Mouse (Mus musculus): ENCODE measurements around the gene Parvg. TPM values are rescaled to one million over a fixed set of nuclear protein-coding genes. Genes with fewer than 3 reads are reported as not detected.
A peak's percentile ranks its signal among the peaks of the same experiment; 100 is the strongest.

Gene Parvg
- polyA plus RNA-seq, 1 experiment from 2014 or later = 0.92 TPM

GRCm38 (mm10) chr15:84311295-84312085 lies 12.3 kb upstream of the Parvg start:
- WGBS = 79% methylated on average over 9 of the region's 9 CpGs
- Histone ChIP-seq H3K4me3 (no peak overlapping the region), H3K9ac (no peak overlapping the region), H3K4me2 (no peak overlapping the region), H3K36me3 (no peaks in the 10 kb centered on the region), H3K9me3 (no peaks in the 10 kb centered on the region), H3K4me1 (replicated peaks) (peaks cover 45% of the 10 kb centered on the region), H3K27ac (no peak overlapping the region), H3K27me3 (peaks cover 4% of the 10 kb centered on the region)
- no peak for ATAC-seq (ENCODE audit: low FRiP score)

- Histone ChIP-seq H3K4me2 (no peak overlapping the region), H3K27ac (peak overlapping the region; percentile 50; the same call in 1 of the 2 replicates), H3K9ac (no peak overlapping the region), H3K9me3 (peaks cover 3% of the 10 kb centered on the region; the same call in 1 of the 2 replicates), H3K4me1 (replicated peaks) (peaks cover 45% of the 10 kb centered on the region), H3K4me3 (no peak overlapping the region), H3K27me3 (peaks cover 4% of the 10 kb centered on the region), H3K36me3 (no peaks in the 10 kb centered on the region)
- ATAC-seq (ENCODE audit: low FRiP score) = no peak
- 58% methylated on average over 9 of the region's 10 CpGs for WGBS
Observed at GRCm38 (mm10) chr15:84312878-84313565, 10.8 kb upstream of the Parvg start.

- WGBS = 26% methylated on average over 9 of the region's 9 CpGs
- H3K4me2 ChIP-seq = no peak overlapping the region
- H3K9me3 ChIP-seq = peaks cover 3% of the 10 kb centered on the region; the same call in 1 of the 2 replicates
- H3K4me1 ChIP-seq (replicated peaks) = peaks cover 45% of the 10 kb centered on the region
- H3K27ac ChIP-seq = peak overlapping the region; percentile 50; the same call in 1 of the 2 replicates
- no peak overlapping the region for H3K4me3 ChIP-seq
- no peak for ATAC-seq (ENCODE audit: low FRiP score)
- no peaks in the 10 kb centered on the region for H3K36me3 ChIP-seq
- peaks cover 4% of the 10 kb centered on the region for H3K27me3 ChIP-seq
- no peak overlapping the region for H3K9ac ChIP-seq
Observed at GRCm38 (mm10) chr15:84313566-84313878, 10.3 kb upstream of the Parvg start.

GRCm38 (mm10) chr15:84314420-84315080 lies 9.3 kb upstream of the Parvg start:
- H3K9me3 ChIP-seq = peaks cover 3% of the 10 kb centered on the region; the same call in 1 of the 2 replicates
- H3K36me3 ChIP-seq = no peaks in the 10 kb centered on the region
- peak overlapping the region; percentile 51; the same call in 1 of the 2 replicates for H3K9ac ChIP-seq
- H3K4me3 ChIP-seq = no peak overlapping the region
- no peak overlapping the region for H3K4me2 ChIP-seq
- WGBS = 14% methylated on average over 18 of the region's 18 CpGs
- H3K27ac ChIP-seq = peak overlapping the region; percentile 78
- H3K4me1 ChIP-seq (replicated peaks) = peaks cover 45% of the 10 kb centered on the region
- ATAC-seq (ENCODE audit: low FRiP score) = no peak
- H3K27me3 ChIP-seq = peaks cover 4% of the 10 kb centered on the region

- Histone ChIP-seq H3K4me1 (replicated peaks) (peaks cover 41% of the 10 kb centered on the region), H3K4me3 (no peak overlapping the region), H3K27me3 (peaks cover 4% of the 10 kb centered on the region), H3K4me2 (no peak overlapping the region), H3K27ac (peak overlapping the region; percentile 78; the same call in 1 of the 2 replicates), H3K9me3 (peaks cover 3% of the 10 kb centered on the region; the same call in 1 of the 2 replicates), H3K36me3 (no peaks in the 10 kb centered on the region), H3K9ac (no peak overlapping the region)
- no peak; the same call in 1 of the 2 replicates for ATAC-seq (ENCODE audit: low FRiP score)
- 54% methylated on average over 15 of the region's 15 CpGs for WGBS
Observed at GRCm38 (mm10) chr15:84315276-84316046, 8.4 kb upstream of the Parvg start.

- Histone ChIP-seq H3K36me3 (no peaks in the 10 kb centered on the region), H3K4me1 (replicated peaks) (peaks cover 19% of the 10 kb centered on the region), H3K9me3 (peaks cover 3% of the 10 kb centered on the region; the same call in 1 of the 2 replicates), H3K27me3 (0 out of 2 replicates have a peak, but pooled peaks cover 3% of the 10 kb centered on the region), H3K4me2 (no peak overlapping the region), H3K9ac (no peak overlapping the region), H3K27ac (no peak overlapping the region), H3K4me3 (no peak overlapping the region)
- ATAC-seq (ENCODE audit: low FRiP score) = no peak
- WGBS = 94% methylated on average over 4 of the region's 4 CpGs
Observed at GRCm38 (mm10) chr15:84319393-84319792, 4.4 kb upstream of the Parvg start.

- H3K9ac ChIP-seq = no peak overlapping the region
- H3K9me3 ChIP-seq = peaks cover 3% of the 10 kb centered on the region; the same call in 1 of the 2 replicates
- no peak overlapping the region for H3K4me3 ChIP-seq
- no peak overlapping the region for H3K27ac ChIP-seq
- no peak for ATAC-seq (ENCODE audit: low FRiP score)
- H3K27me3 ChIP-seq = 0 out of 2 replicates have a peak, but pooled peaks cover 6% of the 10 kb centered on the region
- peaks cover 12% of the 10 kb centered on the region for H3K4me1 ChIP-seq (replicated peaks)
- 79% methylated on average over 8 of the region's 8 CpGs for WGBS
- no peaks in the 10 kb centered on the region for H3K36me3 ChIP-seq
- H3K4me2 ChIP-seq = no peak overlapping the region
Observed at GRCm38 (mm10) chr15:84321544-84322174, 2.2 kb upstream of the Parvg start.

- no peak overlapping the region for H3K27ac ChIP-seq
- no peak for ATAC-seq (ENCODE audit: low FRiP score)
- no peaks in the 10 kb centered on the region for H3K9me3 ChIP-seq
- no peaks in the 10 kb centered on the region for H3K36me3 ChIP-seq
- peaks cover 12% of the 10 kb centered on the region for H3K4me1 ChIP-seq (replicated peaks)
- 0 out of 2 replicates have a peak, but pooled peaks cover 6% of the 10 kb centered on the region for H3K27me3 ChIP-seq
- no peak overlapping the region for H3K9ac ChIP-seq
- H3K4me3 ChIP-seq = no peak overlapping the region
- 81% methylated on average over 8 of the region's 8 CpGs for WGBS
- H3K4me2 ChIP-seq = no peak overlapping the region
Observed at GRCm38 (mm10) chr15:84324870-84325553, 1.2 kb downstream of the Parvg start.

- Histone ChIP-seq H3K9ac (no peak overlapping the region), H3K4me1 (replicated peaks) (peaks cover 12% of the 10 kb centered on the region), H3K9me3 (no peaks in the 10 kb centered on the region), H3K27ac (no peak overlapping the region), H3K4me2 (no peak overlapping the region), H3K36me3 (no peaks in the 10 kb centered on the region), H3K4me3 (no peak overlapping the region), H3K27me3 (0 out of 2 replicates have a peak, but pooled peaks cover 6% of the 10 kb centered on the region)
- no peak for ATAC-seq (ENCODE audit: low FRiP score)
- WGBS = 36% methylated on average over 12 of the region's 12 CpGs
Observed at GRCm38 (mm10) chr15:84325736-84326135, 1.9 kb downstream of the Parvg start.

GRCm38 (mm10) chr15:84328870-84329269 lies 5.0 kb downstream of the Parvg start:
- 88% methylated on average over 10 of the region's 10 CpGs for WGBS
- Histone ChIP-seq H3K4me3 (no peak overlapping the region), H3K27me3 (0 out of 2 replicates have a peak, but pooled peaks cover 6% of the 10 kb centered on the region), H3K36me3 (no peaks in the 10 kb centered on the region), H3K4me2 (no peak overlapping the region), H3K4me1 (replicated peaks) (peaks cover 19% of the 10 kb centered on the region), H3K27ac (no peak overlapping the region), H3K9ac (no peak overlapping the region), H3K9me3 (no peaks in the 10 kb centered on the region)
- no peak for ATAC-seq (ENCODE audit: low FRiP score)

- WGBS = 89% methylated on average over 8 of the region's 8 CpGs
- no peak for ATAC-seq (ENCODE audit: low FRiP score)
- H3K4me2 ChIP-seq = no peak overlapping the region
Observed at GRCm38 (mm10) chr15:84329940-84330339, 6.1 kb downstream of the Parvg start.

More at GRCm38 (mm10) chr15:84329940-84330339, 6.1 kb downstream of the Parvg start:
- no peaks in the 10 kb centered on the region for H3K9me3 ChIP-seq
- peaks cover 19% of the 10 kb centered on the region for H3K4me1 ChIP-seq (replicated peaks)
- H3K9ac ChIP-seq = no peak overlapping the region
- no peak overlapping the region for H3K27ac ChIP-seq
- no peaks in the 10 kb centered on the region for H3K27me3 ChIP-seq
- no peak overlapping the region for H3K4me3 ChIP-seq
- no peaks in the 10 kb centered on the region for H3K36me3 ChIP-seq

Measured in hindbrain, embryonic 13.5 days (tissue).